Mouse (Mus musculus) cerebellum, adult 9-11 months (tissue): ENCODE measurements around the gene March4.
A peak's percentile ranks its signal among the peaks of the same experiment; 100 is the strongest.

Source experiments
- DNase-seq: peaks from one replicate; pipeline ENCODE4 v3.0.0; 2022

March4 gene

DNA sequence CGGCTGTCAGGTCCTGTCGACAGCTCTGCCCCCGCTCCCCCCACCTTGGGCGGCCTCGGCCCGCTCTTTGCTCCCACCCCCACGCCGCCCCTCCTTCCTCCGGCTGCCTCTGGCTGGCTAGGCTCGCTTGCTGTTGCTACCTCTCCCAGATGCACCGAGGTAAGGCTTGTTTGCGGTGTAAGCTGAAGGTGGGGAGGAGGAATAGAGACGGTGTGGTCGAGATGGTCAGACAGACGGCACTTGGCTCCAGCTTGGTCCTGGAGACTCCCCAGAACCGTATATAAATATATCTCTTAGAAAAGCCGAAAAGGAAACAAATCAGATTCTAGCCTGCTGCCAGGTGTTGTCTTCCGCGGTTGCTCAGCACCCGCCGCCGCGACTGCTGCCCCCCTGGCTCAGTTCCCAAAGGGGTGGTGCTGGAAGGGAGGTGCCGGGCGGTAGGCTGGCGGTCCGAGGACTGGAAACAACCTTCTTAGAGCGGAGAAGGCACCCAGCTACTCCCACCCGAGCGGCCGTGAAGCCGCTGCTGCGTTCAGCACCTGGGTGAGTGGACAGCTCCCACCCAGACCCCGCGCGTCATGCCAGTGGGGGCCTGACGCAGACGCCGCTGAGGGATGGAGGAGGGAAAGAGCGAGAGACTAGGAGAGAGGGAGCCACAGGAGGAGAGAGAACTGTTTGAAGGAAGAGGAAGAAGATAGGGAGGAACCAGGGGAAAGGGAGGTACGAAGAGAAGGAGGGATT is at the start of gene March4:
Gene March4, minus strand, starts transcription at position 320 of the 741 bp plus-strand sequence.
- peak; percentile 58 for DNase-seq

- DNase-seq: no peak
Observed at GRCm38 (mm10) chr1:72585971-72586875, 49.5 kb upstream of the March4 start.

- DNase-seq: no peak
Observed at GRCm38 (mm10) chr1:72583906-72584305, 47.2 kb upstream of the March4 start.

DNA sequence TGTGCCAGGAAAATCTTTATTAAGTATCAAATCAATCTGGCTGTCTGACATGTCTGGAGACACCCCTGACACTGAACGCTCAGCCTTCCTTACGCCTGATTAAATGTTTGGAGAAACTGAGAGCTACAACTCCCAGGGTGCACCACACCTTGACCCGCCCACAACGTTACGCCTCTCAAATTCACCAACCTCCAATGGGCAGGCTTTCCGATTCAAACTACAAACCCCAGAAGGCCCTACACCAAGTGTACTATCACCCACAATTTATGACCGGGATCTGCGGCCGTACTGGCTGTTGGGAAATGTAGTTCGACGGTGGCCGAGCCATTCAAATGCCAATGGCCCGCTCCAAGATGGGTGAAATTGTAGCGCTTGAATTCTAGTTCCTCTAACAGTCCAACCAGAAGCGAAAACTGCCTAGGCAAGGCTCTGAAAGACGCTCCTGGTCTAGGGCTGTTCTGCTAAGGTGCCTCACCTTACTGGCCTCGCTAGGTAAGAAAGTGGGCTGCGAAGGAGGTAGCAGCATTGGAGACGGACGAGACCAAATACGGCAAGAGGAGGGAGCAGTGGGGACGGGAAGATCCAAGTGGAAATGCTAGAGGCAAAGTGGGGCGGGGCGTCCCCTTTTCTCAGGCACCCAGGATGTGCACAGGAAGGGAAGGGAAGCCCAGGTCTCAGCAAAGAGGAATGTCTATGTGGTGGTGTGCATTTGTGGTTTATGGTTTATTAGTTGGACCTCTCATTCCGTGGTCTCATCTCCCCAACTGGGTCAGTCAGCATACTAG is 46.4 kb upstream of the March4 start, which contains the start of gene Smarcal1:
Gene Smarcal1, plus strand, starts transcription at position 305 of the 785 bp plus-strand sequence.
- peak; percentile 97 for DNase-seq

- DNase-seq: no peak
Observed at GRCm38 (mm10) chr1:72578806-72579205, 42.1 kb upstream of the March4 start.

- no peak for DNase-seq
Observed at GRCm38 (mm10) chr1:72578351-72578750, 41.6 kb upstream of the March4 start.

- DNase-seq: no peak
Observed at GRCm38 (mm10) chr1:72577481-72577922, 40.8 kb upstream of the March4 start.

DNA sequence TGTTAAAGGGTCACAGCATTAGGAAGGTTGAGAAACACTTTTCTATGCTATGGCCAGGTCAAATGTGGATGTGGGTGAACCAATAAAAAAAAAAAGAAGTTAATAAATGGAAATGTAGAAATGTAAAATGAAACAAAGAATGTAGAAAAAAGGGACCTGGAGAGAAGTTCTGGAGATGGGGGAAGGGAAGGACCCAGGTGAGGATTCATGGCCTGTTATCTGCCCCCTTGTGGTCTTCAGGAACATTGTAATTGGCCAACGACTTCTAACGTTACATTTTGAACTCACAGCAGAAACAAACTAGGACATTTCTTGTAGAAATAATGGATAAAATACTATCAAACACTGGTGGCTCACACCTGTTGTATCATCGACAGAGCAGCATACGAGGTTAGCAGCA is 38.4 kb upstream of the March4 start:
- no peak for DNase-seq

- no peak for DNase-seq
Observed at GRCm38 (mm10) chr1:72574608-72575007, 37.9 kb upstream of the March4 start.

DNA sequence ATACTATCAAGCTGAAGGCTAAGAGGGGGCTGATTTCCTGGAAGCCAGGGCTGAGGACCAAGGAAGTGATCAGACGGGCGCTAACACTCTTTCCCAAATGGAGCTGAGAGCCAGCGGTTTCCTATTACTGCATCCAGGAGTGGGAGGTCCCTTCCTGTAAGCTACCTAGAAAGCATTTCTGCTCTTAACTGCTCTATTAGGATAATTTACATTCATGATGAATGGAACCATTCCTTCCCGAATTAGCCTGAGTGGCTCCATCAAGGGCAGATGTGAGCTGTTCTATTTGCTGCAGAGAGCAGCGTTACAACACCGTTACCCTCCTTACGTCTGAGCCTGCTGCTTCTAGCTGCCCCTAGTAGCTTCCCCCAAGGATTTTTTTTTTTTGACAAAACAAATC is 37.3 kb upstream of the March4 start:
- DNase-seq: no peak

DNA sequence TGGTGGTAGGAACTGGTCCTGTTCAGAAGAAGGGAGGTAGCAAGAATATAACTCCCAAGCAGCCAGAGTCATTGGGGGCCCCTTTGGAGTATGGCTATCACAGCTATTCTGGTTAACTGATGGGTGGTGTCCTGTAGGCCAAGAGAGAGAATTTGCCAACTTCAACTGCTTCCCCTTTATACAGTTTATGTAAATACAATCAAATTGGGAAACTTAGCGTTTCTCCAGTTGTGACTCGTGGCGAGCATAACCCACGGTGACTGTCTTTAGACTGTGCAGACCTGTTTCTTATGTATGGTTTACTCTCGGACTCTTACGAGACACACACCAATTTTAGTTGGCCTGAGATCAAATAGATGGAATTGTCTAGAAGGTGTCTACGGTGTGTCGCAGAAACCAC is 32.0 kb upstream of the March4 start:
- DNase-seq: no peak

- DNase-seq: no peak
Observed at GRCm38 (mm10) chr1:72567056-72567455, 30.3 kb upstream of the March4 start.

GRCm38 (mm10) chr1:72564334-72564962 is 27.7 kb upstream of the March4 start:
- no peak for DNase-seq

DNA sequence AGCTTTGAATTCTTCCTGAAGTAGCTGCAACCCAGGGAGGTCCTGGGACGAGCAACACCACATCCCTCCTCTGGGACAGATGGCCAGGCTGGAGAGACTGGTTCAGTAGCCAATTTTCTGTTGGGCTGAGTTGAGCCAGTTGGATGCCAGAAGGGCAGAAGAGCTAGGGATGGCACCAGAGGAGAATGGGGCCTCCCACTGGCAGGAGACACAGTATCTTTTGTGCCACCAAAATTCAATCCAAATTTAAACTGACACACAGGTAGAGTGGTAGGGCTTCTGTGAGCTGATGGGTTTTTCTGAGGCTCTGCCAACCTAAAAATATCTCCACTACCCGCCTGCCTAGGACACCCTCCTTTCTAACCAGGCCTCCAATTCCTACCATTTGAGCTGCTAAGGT is 21.9 kb upstream of the March4 start:
- DNase-seq: peak; percentile 91

GRCm38 (mm10) chr1:72556471-72556870 is 19.7 kb upstream of the March4 start:
- no peak for DNase-seq

GRCm38 (mm10) chr1:72550317-72550716 is 13.6 kb upstream of the March4 start:
- no peak for DNase-seq

- no peak for DNase-seq
Observed at GRCm38 (mm10) chr1:72538266-72538665, 1.5 kb upstream of the March4 start.

DNA sequence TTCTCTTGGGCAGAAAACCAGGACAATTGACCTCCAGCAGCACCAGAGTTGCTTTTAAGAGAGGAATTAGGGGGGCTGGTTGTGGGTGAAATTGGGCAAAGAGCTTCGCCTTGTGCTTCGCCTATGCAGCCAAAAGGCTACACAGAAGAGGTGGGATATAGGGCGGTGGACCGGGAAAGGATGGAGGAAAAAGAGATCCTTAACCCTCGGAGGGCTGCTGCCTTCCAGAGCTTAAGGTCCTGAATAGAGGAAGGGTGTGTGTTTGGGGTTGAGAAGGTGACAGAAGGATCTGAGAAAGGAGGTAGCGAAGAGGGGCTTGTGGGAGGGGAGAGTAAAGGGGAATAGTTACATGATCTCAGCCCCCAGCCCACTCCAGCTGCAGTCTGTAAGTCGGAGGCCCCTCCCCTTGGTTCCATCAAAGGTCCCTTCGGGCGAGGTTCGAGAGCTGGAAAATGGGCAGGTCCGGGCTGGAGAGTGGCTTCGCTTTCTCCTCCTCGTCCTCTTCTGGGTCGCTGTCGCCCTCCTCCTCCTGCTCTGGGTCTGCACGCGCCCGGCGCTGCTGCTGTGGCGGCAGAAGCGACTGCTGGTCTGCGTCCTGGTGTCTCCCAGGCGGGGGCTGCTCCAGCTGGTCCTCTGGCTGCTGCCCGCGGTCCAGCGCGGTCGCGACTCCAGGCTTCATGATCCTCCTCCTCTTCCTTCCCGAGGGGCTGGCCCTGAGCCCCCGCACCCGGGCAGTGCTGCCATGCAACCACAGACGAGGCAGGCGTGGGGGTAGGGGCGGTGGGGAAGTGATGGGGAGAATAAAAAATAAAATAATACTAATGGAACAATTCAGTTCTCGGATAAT is 782 bp downstream of the March4 start:
- DNase-seq: peak; percentile 35

GRCm38 (mm10) chr1:72533439-72533838 is 3.3 kb downstream of the March4 start:
- no peak for DNase-seq

DNA sequence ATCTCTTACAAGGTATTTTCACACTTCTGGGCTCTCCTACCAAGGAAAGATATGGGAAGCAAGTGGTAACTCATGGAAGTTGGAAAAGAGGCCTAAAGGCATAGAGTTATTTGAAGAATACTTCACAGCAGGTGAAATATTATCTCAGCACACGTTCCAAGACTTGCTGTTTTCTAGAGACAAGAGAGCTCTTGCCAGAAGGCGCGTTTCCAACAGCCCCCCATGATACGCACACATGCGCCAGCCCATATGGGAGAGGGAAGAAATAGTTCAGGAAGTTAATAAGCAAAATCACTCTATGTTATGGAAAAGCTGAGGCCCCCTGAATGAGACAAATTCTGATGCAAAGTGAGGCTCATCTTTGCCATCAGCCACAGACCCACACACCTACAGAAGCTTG is 3.8 kb downstream of the March4 start:
- DNase-seq: no peak

GRCm38 (mm10) chr1:72530516-72531196 is 6.1 kb downstream of the March4 start:
- DNase-seq: no peak
